Mouse (Mus musculus) WW6 (cell line): ENCODE data around the gene Fibcd1.

ENCODE experiments used
- DNase-seq: peaks from one replicate; pipeline ENCODE4 v3.0.0-alpha.2; 2013; ENCODE audit warnings: low read depth, low spot score

The Fibcd1 gene

DNA sequence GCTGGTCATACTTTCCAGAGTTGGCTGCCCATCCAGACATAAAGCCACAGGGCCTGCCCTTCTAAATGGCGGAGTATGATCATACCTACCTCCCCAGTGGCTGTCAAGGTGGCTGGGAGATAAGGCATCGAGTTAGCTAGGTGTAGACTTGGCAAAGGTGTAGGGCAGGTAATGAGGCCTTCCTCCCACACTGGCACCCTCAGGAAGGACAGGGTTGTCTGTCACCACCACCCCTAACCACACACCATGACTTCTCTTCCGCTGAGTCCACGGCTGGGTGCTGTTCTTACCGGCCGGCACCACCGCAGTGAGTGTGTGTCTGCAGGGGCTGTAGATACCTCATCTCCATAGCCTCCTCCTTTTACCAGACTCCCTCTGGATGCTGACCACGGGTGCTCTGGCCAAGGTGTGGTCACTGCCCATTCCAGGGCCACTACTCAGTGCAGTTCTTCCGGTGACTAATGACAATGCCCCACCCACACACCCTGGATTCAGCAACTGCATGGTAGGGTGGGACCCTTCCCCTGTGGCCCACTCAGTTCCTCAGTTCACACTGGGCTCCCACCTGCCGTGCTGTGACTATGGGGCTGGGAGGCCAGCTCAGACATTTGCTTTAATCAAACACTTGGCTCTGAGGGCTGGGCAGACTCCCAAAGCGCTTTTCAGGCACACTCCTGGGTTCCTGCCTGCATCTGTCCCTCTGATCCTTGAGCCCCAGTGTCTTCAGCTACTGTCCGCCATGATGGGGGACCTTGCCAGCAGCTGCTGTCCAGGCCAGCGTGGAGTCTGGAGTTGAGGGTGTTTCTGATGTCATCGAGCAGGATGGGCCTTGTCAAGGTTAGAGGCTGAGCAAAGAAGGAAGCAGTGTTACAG is 34.5 kb downstream of the Fibcd1 start:
- no peak for DNase-seq

DNA sequence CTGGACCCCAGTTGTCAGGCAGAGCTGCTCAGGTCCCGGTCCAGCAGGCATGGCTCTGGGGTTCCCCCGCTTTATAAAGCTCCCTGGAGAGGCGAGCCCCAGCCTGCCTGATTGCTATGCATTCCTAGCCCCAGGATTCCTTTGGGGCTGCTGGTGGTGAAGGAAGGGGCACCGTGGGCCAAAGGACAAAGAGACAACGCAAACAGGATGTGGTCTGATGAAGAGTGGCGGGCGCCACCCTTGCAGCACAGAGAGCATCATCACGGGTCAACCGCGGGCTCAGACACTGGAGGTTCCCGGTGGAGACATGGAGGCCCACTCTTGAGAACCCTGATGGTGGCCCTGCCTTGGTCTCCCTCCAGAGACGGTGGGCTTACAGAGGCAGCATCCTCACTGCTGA is 35.4 kb downstream of the Fibcd1 start, which contains the start of gene Qrfp:
Gene Qrfp (minus strand): TSS at position 137 of the 400 bp plus-strand sequence.
- no peak for DNase-seq

GRCm38 (mm10) chr2:31809358-31809740 is 36.5 kb downstream of the Fibcd1 start:
- no peak for DNase-seq

- no peak for DNase-seq
These were observed 37.1 kb downstream of the Fibcd1 start for GRCm38 (mm10) chr2:31808410-31809357.

- no peak for DNase-seq
These were observed 39.0 kb downstream of the Fibcd1 start for GRCm38 (mm10) chr2:31806639-31807382.

- no peak for DNase-seq
These were observed 42.3 kb downstream of the Fibcd1 start for GRCm38 (mm10) chr2:31803480-31803879.

GRCm38 (mm10) chr2:31802811-31803210 is 43.0 kb downstream of the Fibcd1 start:
- no peak for DNase-seq

- DNase-seq = no peak
These were observed 44.4 kb downstream of the Fibcd1 start for GRCm38 (mm10) chr2:31801416-31801815.

- no peak for DNase-seq
These were observed 48.9 kb downstream of the Fibcd1 start for GRCm38 (mm10) chr2:31796943-31797342.

DNA sequence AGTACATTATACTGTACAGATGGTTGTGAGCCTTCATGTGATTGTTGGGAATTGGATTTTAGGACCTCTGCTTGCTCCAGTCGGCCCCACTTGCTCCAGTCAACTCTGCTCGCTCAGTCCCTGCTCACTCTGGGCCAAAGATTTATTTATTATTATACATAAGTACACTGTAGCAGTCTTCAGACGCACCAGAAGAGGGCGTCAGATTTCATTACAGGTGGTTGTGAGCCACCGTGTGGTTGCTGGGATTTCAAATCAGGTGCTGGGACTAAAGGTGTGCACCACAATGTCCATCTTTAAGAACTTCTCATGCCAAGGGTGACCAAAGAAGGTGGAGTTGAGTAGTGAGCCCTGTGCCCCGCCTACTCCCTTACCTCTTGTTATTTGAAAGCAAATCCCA is 53.2 kb downstream of the Fibcd1 start:
- no peak for DNase-seq

DNA sequence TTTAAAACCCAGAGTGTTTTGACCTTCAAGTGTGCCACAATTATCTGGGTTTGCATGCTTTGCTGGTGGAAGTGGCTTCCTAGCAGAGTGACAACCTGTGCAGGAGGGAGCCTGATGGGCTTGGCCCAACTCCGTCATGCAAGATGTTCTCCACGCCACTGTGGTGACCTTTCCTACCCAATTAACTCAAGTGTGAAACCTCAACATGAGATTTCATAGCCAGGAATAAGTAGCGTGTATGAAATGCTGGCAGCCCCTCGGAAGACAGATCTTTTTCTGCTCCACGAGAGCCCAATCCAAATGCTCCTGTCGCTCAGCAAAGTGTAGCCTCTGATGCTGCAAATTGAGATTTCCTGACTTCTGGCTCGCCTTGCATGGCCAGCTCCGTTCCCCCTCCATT is 54.5 kb downstream of the Fibcd1 start:
- DNase-seq = no peak

DNA sequence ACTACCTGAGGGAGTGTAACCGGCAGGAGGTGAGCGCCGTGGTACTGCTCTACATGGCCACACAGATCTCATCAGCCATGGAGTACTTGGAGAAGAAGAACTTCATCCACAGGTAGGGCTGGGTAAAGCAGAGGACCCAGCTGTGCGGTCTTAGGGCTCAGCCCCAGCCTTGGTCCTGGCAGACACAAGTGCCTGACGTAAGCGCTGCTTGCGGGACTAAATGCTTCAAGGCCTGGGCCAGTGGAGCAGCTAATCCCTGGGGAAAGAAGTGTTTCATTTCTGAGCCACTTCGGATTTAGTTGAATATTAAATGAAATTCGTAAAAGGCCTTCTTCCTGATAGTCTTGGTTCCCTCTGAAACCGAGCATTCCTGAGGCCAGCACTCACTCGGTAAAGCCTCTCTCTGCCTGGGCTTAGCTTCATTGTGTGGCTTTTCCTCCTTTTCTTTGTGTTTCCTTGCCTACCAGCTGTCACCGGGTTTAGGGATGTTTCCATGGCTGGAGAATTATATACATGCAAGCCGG is 55.0 kb downstream of the Fibcd1 start:
- DNase-seq = no peak

DNA sequence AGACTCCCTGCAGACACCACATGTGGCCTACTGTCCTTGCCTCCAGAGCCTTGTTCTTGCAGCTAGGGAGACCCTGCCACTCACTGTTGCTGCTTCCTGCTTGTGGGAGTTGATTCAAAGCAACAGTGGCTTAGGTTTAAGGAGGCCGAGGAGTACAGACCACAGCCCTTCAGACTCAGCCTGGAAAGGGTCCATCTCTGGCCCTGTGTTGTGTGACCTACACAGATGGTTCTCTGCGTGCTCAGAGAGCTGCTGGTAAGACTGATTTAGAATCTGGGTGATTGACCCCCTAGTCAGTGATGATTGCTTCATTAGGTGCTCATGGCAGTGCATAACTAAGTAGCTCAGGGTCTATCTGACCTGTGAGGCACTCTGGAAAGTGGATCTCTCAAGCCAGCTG is 56.6 kb downstream of the Fibcd1 start:
- DNase-seq = no peak

DNA sequence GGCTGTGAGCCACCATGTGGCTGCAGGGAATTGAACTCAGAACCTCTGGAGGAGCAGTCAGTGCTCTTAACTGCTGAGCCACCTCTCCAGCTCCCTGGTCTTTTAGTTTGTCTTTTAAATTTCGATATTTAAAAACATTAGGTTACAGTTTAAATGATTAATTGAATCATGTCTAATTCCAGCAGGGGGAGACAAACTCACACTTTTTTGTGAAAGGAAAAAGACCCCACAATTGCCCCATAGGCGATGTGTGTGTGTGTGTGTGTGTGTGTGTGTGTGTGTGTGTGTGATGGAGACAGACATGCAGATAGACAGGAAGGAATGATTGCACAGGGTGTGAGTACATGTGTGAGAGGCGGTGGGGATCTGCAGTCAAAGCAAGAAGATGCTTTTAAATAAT is 57.6 kb downstream of the Fibcd1 start:
- no peak for DNase-seq

DNA sequence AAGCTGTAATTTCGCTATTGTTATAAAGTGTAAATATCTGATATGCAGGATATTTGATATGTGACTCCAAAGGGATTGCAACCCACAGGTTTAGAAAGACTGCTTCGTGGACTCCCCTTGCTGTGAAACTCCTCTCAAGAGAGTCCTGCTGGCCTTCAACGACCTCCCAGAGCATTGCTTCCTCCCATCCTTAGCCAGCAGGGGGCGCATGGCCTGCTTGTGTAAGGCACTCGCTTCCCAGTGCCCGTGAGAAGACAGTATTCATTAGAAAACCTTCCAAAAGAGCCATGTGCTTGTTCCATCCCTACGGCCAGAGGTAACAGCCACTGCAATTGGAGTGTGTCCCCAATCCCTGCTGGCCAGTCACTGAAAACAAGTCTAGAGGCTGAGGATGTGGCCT is 58.8 kb downstream of the Fibcd1 start:
- DNase-seq = no peak

- peak; percentile 53 for DNase-seq
These were observed 60.7 kb downstream of the Fibcd1 start for GRCm38 (mm10) chr2:31785074-31785473.

GRCm38 (mm10) chr2:31782958-31783602 is 62.7 kb downstream of the Fibcd1 start:
- DNase-seq = no peak

- peak; percentile 34 for DNase-seq
These were observed 66.5 kb downstream of the Fibcd1 start for GRCm38 (mm10) chr2:31779258-31779657.

DNA sequence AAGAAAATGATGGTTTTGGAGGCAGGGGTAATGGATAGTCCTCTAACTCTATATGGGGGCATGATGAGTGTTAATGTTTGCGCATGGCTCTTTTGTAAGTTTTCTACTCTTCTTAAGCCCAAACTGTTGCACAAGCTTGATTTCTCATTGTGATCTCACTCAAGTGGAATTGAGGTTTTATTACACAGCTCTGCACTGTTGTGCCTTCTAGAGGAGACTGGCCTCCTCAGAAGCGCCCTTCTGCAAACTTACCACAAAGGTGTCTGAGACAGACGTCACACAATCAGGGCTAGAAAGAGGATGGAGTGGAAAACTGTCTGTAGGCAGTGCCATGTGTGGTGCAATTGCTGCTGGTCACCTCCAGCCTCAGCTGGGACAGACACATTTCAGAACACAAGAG is 69.3 kb downstream of the Fibcd1 start:
- no peak for DNase-seq

DNA sequence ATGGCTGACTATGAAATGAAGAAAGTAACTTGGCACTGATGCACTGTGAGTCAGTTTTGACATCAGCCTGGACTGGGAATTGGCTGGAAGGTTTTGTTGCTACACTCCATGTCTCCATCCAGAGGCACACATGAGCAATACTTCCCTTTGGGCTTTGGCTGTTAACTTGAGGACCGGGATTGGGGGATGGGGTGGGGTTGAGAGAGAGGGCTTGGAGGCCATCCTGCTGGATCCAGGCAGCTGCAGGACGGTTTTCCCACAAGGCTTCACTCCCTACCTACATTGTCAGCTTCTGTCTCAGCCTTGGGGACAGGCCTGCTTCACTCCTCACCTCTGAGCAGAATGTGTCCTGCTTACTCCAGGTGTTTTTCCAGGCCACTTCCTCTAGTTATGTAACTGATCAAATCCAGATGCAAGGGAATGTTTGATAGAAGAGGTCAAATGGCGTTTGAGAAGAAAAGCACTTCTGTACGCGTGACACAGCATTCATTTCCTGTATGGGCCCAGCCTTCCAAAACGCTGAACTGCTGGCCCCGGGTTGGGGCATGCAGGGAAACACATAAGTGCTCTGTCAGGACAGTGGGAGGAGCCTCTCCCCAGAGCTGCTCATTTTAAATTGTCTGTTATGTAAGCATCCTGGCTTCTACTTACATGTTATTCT is 74.9 kb downstream of the Fibcd1 start:
- DNase-seq = no peak
